Mouse (Mus musculus): ENCODE measurements around the gene Lgals8. TPM values are rescaled to one million over a fixed set of nuclear protein-coding genes. Genes with fewer than 3 reads are reported as not detected.

Gene Lgals8
- polyA plus RNA-seq, 1 experiment from 2014 or later, result 11.6 TPM

- Histone ChIP-seq H3K4me2 (ENCODE audit: low read depth, severe bottlenecking) (no peak overlapping the region), H3K4me1 (ENCODE audit: control insufficient read depth, insufficient read depth, low read length) (no peaks in the 10 kb centered on the region), H3K9ac (ENCODE audit: low read length) (no peak overlapping the region), H3K36me3 (ENCODE audit: control insufficient read depth, insufficient read depth, low read length) (peaks cover 8% of the 10 kb centered on the region), H3K27me3 (ENCODE audit: control insufficient read depth, insufficient read depth, low read length) (no peaks in the 10 kb centered on the region), H3K27ac (replicated peaks; ENCODE audit: low read depth, low read length) (no peak overlapping the region), H3K4me3 (ENCODE audit: low read depth, low read length) (no peak overlapping the region), H3K9me3 (ENCODE audit: control insufficient read depth, low read length) (no peaks in the 10 kb centered on the region)
- ATAC-seq (ENCODE audit: insufficient number of reproducible peaks, low FRiP score, low TSS enrichment, low read depth), result no peak
- WGBS, result 87% methylated on average over 8 of the region's 8 CpGs
- no peak for DNase-seq (ENCODE audit: low spot score)
Measured at GRCm38 (mm10) chr13:12412016-12412415, 52.7 kb downstream of the Lgals8 start.

DNA sequence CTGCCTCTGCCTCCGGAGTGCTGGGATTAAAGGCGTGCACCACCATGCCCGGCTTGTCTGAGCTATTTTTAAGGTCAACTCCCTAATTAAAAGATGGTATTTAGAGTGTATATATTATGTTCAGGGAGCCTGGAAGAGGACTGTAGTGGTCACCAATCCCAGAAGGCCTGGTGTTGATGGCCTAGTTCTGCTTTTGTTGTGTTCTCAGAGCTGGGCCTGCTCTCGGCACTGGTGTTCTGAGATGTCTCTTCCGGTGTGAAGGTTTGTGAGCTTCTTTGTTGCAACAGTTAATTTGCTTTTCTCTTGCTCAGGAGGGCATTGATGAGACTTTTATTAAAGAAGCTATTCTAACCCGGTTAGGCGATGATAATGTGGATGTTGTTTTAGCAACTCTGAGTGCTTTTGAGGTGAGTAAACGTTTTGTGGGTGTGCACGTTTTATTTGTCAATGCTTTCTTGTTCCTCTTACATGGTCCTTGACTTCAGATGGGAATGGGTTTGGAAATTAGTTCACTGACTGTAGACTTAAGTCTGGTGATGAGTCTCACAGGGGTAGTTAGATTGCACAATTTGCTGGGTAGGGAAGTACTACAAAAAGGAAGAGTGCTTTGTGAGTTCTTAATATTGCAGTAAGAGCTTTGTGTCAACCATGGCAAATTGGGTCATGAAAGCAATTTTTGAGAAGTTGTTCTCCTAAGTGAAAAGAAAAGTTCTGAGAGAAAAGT is 56.2 kb downstream of the Lgals8 start:
- H3K4me2 ChIP-seq (ENCODE audit: low read depth, severe bottlenecking), result no peak overlapping the region
- H3K9ac ChIP-seq (ENCODE audit: low read length), result no peak overlapping the region
- H3K4me1 ChIP-seq (ENCODE audit: control insufficient read depth, insufficient read depth, low read length), result no peaks in the 10 kb centered on the region
- WGBS, result 90% methylated on average over 9 of the region's 9 CpGs
- no peak overlapping the region for H3K4me3 ChIP-seq (ENCODE audit: low read depth, low read length)
- no peaks in the 10 kb centered on the region for H3K9me3 ChIP-seq (ENCODE audit: control insufficient read depth, low read length)
- ATAC-seq (ENCODE audit: insufficient number of reproducible peaks, low FRiP score, low TSS enrichment, low read depth) (no peak), DNase-seq (ENCODE audit: low spot score) (no peak)
- no peaks in the 10 kb centered on the region for H3K27me3 ChIP-seq (ENCODE audit: control insufficient read depth, insufficient read depth, low read length)
- no peak overlapping the region for H3K27ac ChIP-seq (replicated peaks; ENCODE audit: low read depth, low read length)
- peaks cover 9% of the 10 kb centered on the region for H3K36me3 ChIP-seq (ENCODE audit: control insufficient read depth, insufficient read depth, low read length)

- Histone ChIP-seq H3K36me3 (ENCODE audit: control insufficient read depth, insufficient read depth, low read length) (peaks cover 2% of the 10 kb centered on the region; the same call in 1 of the 2 replicates), H3K9me3 (ENCODE audit: control insufficient read depth, low read length) (no peaks in the 10 kb centered on the region), H3K27me3 (ENCODE audit: control insufficient read depth, insufficient read depth, low read length) (no peaks in the 10 kb centered on the region), H3K4me3 (ENCODE audit: low read depth, low read length) (peak overlapping the region; percentile 91), H3K4me2 (ENCODE audit: low read depth, severe bottlenecking) (peak overlapping the region; percentile 89), H3K9ac (ENCODE audit: low read length) (peak overlapping the region; percentile 56), H3K27ac (replicated peaks; ENCODE audit: low read depth, low read length) (no peak overlapping the region), H3K4me1 (ENCODE audit: control insufficient read depth, insufficient read depth, low read length) (peaks cover 3% of the 10 kb centered on the region)
- DNase-seq (ENCODE audit: low spot score) (no peak), ATAC-seq (ENCODE audit: insufficient number of reproducible peaks, low FRiP score, low TSS enrichment, low read depth) (no peak; the same call in 1 of the 2 replicates)
- 0% methylated on average over 23 of the region's 23 CpGs for WGBS
Measured at GRCm38 (mm10) chr13:12395571-12395970, 69.2 kb downstream of the Lgals8 start.

GRCm38 (mm10) chr13:12394609-12395505 is 69.9 kb downstream of the Lgals8 start, which contains the start of gene Heatr1:
Heatr1 (plus strand) TSS chr13:12395027.
- ATAC-seq (ENCODE audit: insufficient number of reproducible peaks, low FRiP score, low TSS enrichment, low read depth) (peak; percentile 98), DNase-seq (ENCODE audit: low spot score) (peak; percentile 95)
- Histone ChIP-seq H3K9ac (ENCODE audit: low read length) (peak within 1 kb of the TSS; percentile 56), H3K27me3 (ENCODE audit: control insufficient read depth, insufficient read depth, low read length) (no peaks in the 10 kb centered on the region), H3K4me1 (ENCODE audit: control insufficient read depth, insufficient read depth, low read length) (peaks cover 3% of the 10 kb centered on the region), H3K9me3 (ENCODE audit: control insufficient read depth, low read length) (no peaks in the 10 kb centered on the region), H3K27ac (replicated peaks; ENCODE audit: low read depth, low read length) (no peak within 1 kb of the TSS), H3K4me2 (ENCODE audit: low read depth, severe bottlenecking) (peak within 1 kb of the TSS; percentile 89), H3K4me3 (ENCODE audit: low read depth, low read length) (peak within 1 kb of the TSS; percentile 91), H3K36me3 (ENCODE audit: control insufficient read depth, insufficient read depth, low read length) (no peaks in the 10 kb centered on the region)
- under 1% methylated on average over 43 of the region's 43 CpGs for WGBS

Other genes starting within 250 kb of the Lgals8 start
- gene Mtr, start 206.8 kb downstream of the Lgals8 start, polyA plus RNA-seq (2014; fragmentation: Nextera tagmentation; extraction: Ambion mirVana), result 21.4 and 25.9 TPM in 2 replicates
- gene Actn2, start 124.2 kb downstream of the Lgals8 start, polyA plus RNA-seq (2014; fragmentation: Nextera tagmentation; extraction: Ambion mirVana), result 7.5 and 8.3 TPM in 2 replicates
- gene Heatr1, start 69.9 kb downstream of the Lgals8 start, polyA plus RNA-seq (2014; fragmentation: Nextera tagmentation; extraction: Ambion mirVana), result 40.5 and 44.9 TPM in 2 replicates
- gene Edaradd, start 55.5 kb upstream of the Lgals8 start, polyA plus RNA-seq (2014; fragmentation: Nextera tagmentation; extraction: Ambion mirVana), result 1.4 and 1.9 TPM in 2 replicates
- gene Ero1lb, start 100.9 kb upstream of the Lgals8 start, polyA plus RNA-seq (2014; fragmentation: Nextera tagmentation; extraction: Ambion mirVana), result 7.7 and 7.9 TPM in 2 replicates